Mouse (Mus musculus): ENCODE results near the gene Nrn1. TPM values are rescaled to one million over a fixed set of nuclear protein-coding genes. Genes with fewer than 3 reads are reported as not detected.

Nrn1 gene
- polyA plus RNA-seq, 1 experiment from 2014 or later: 43.8 TPM

DNA sequence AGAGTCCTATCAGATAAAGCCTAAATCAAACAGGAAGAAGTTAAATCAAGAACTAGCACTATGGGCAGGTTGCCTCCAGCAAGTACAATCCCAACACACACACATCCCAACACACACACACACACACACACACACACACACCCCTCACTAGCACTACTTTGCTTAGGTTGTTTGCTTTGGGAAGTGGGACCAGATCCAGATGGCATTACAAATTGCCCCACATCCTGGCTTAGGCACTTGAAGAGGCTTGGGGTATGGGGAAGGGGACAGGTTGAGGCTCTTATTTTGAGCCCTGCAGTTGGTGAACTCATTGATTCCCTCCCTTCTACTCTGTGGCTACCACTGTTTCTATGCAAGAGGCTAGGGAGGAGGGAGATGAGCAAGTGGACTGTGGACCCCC lies 12.6 kb downstream of the Nrn1 start:
- Histone ChIP-seq H3K36me3 (no peaks in the 10 kb centered on the region), H3K9ac (no peak overlapping the region), H3K4me3 (no peak overlapping the region), H3K27me3 (peaks cover 61% of the 10 kb centered on the region), H3K27ac (no peak overlapping the region), H3K4me1 (peaks cover 27% of the 10 kb centered on the region), H3K9me3 (replicated peaks) (no peaks in the 10 kb centered on the region), H3K4me2 (replicated peaks) (no peak overlapping the region)
- ATAC-seq (ENCODE audit: low FRiP score): no peak

GRCm38 (mm10) chr13:36720297-36721017 lies 14.5 kb downstream of the Nrn1 start:
- ATAC-seq (ENCODE audit: low FRiP score): no peak

DNA sequence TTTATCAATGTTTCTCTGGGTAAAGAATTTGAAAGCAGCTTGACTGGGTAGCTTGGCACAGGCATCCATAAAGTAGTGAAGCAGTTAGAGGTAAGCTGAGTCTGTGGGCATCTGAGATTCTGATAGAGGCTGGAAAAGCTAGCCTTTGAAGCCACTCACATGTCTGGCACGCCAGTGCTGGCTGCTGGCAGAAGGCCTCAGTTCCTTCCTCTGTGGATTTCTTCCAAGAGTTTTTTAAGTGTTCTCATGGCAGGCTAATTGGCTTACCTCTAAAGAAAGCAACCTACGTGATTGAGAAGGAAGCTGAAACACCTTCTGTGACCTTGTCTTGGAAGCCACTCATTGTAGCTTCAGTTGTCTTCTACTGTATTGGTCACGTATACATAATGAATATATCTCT lies 17.6 kb downstream of the Nrn1 start:
- Histone ChIP-seq H3K4me2 (replicated peaks) (no peak overlapping the region), H3K9ac (no peak overlapping the region), H3K27ac (no peak overlapping the region), H3K9me3 (replicated peaks) (no peaks in the 10 kb centered on the region), H3K4me1 (no peaks in the 10 kb centered on the region), H3K27me3 (peaks cover 19% of the 10 kb centered on the region), H3K36me3 (no peaks in the 10 kb centered on the region), H3K4me3 (no peak overlapping the region)
- WGBS: 80% methylated on average over 3 of the region's 3 CpGs
- ATAC-seq (ENCODE audit: low FRiP score): no peak

More at GRCm38 (mm10) chr13:36720297-36721017, 14.5 kb downstream of the Nrn1 start:
- Histone ChIP-seq H3K27me3 (peaks cover 48% of the 10 kb centered on the region), H3K27ac (no peak overlapping the region), H3K9ac (no peak overlapping the region), H3K4me3 (no peak overlapping the region), H3K36me3 (no peaks in the 10 kb centered on the region), H3K9me3 (replicated peaks) (no peaks in the 10 kb centered on the region), H3K4me1 (peaks cover 19% of the 10 kb centered on the region), H3K4me2 (replicated peaks) (no peak overlapping the region)
- WGBS: 91% methylated on average over 5 of the region's 5 CpGs

GRCm38 (mm10) chr13:36716708-36717107 lies 18.2 kb downstream of the Nrn1 start:
- H3K4me1 ChIP-seq: no peaks in the 10 kb centered on the region
- no peaks in the 10 kb centered on the region for H3K36me3 ChIP-seq
- peaks cover 13% of the 10 kb centered on the region for H3K27me3 ChIP-seq
- H3K4me3 ChIP-seq: no peak overlapping the region
- H3K9ac ChIP-seq: no peak overlapping the region
- no peak overlapping the region for H3K4me2 ChIP-seq (replicated peaks)
- H3K9me3 ChIP-seq (replicated peaks): no peaks in the 10 kb centered on the region
- WGBS: 64% methylated on average over 2 of the region's 2 CpGs
- H3K27ac ChIP-seq: no peak overlapping the region
- no peak for ATAC-seq (ENCODE audit: low FRiP score)

- no peak for ATAC-seq (ENCODE audit: low FRiP score)
- no peaks in the 10 kb centered on the region for H3K27me3 ChIP-seq
- no peak overlapping the region for H3K4me3 ChIP-seq
- no peaks in the 10 kb centered on the region for H3K4me1 ChIP-seq
- no peaks in the 10 kb centered on the region for H3K36me3 ChIP-seq
- H3K27ac ChIP-seq: no peak overlapping the region
- WGBS: 72% methylated on average over 2 of the region's 2 CpGs
- H3K4me2 ChIP-seq (replicated peaks): no peak overlapping the region
- no peaks in the 10 kb centered on the region for H3K9me3 ChIP-seq (replicated peaks)
- H3K9ac ChIP-seq: no peak overlapping the region
Measured at GRCm38 (mm10) chr13:36714101-36714500, 20.8 kb downstream of the Nrn1 start.

DNA sequence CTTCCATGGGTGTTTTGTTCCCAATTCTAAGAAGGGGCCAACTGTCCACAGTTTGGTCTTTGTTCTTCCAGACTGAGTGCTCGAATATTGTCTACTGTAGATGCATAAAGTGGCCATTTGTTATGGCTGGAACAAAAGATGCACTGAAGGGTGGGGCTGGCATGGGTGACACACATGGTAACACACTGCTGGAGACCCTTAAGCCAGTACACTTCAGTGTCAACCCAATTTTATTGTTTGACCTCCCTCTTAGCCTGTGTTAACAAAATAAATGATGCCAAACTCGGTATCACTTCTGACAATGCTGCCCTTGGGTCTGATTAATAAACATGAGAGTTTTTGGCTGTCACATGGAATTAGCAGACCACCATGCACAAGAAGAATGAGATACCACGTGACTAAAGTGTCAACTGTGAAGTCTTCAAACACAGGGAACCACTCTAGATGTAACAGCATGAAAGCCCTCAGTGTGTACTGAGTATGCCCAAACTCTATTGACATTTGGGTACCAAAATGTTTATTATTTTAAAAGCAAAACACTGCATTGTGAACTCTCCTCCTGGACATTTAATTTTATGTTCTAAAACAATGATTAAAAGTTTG lies 27.7 kb downstream of the Nrn1 start:
- WGBS: 39% methylated on average over 3 of the region's 3 CpGs
- Histone ChIP-seq H3K4me1 (no peaks in the 10 kb centered on the region), H3K36me3 (no peaks in the 10 kb centered on the region), H3K27me3 (no peaks in the 10 kb centered on the region), H3K27ac (no peak overlapping the region), H3K9me3 (replicated peaks) (no peaks in the 10 kb centered on the region), H3K4me3 (no peak overlapping the region), H3K9ac (no peak overlapping the region), H3K4me2 (replicated peaks) (no peak overlapping the region)
- ATAC-seq (ENCODE audit: low FRiP score): no peak

DNA sequence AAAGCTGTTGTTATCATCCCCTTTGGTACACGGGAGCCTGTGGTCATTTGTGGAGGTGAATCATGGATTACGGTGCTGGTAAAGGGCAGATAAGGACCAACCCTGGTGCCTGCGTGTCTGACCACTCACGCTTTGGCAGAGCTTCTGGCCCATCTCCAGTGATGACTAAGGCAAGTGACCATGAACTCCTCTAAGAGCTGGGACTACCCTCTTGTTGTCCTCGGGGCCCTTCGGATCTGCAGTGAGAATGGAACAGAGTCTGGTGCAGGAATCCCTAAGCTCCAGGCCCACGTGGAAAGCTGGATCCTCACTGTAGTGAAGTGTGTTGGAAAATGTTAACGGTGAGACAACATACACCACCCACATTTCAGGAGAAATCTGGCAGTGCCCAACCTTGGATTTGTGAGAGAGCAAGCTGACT lies 38.6 kb downstream of the Nrn1 start:
- Histone ChIP-seq H3K27me3 (no peaks in the 10 kb centered on the region), H3K27ac (no peak overlapping the region), H3K9me3 (replicated peaks) (no peaks in the 10 kb centered on the region), H3K4me2 (replicated peaks) (no peak overlapping the region), H3K36me3 (no peaks in the 10 kb centered on the region), H3K9ac (no peak overlapping the region), H3K4me1 (no peaks in the 10 kb centered on the region), H3K4me3 (no peak overlapping the region)
- 92% methylated on average over 8 of the region's 8 CpGs for WGBS
- no peak for ATAC-seq (ENCODE audit: low FRiP score)

- Histone ChIP-seq H3K27me3 (no peaks in the 10 kb centered on the region), H3K36me3 (no peaks in the 10 kb centered on the region), H3K4me1 (no peaks in the 10 kb centered on the region), H3K4me3 (no peak overlapping the region), H3K27ac (no peak overlapping the region), H3K9me3 (replicated peaks) (no peaks in the 10 kb centered on the region), H3K4me2 (replicated peaks) (no peak overlapping the region), H3K9ac (no peak overlapping the region)
- ATAC-seq (ENCODE audit: low FRiP score): no peak
- 68% methylated on average over 7 of the region's 7 CpGs for WGBS
Measured at GRCm38 (mm10) chr13:36695516-36696201, 39.3 kb downstream of the Nrn1 start.

DNA sequence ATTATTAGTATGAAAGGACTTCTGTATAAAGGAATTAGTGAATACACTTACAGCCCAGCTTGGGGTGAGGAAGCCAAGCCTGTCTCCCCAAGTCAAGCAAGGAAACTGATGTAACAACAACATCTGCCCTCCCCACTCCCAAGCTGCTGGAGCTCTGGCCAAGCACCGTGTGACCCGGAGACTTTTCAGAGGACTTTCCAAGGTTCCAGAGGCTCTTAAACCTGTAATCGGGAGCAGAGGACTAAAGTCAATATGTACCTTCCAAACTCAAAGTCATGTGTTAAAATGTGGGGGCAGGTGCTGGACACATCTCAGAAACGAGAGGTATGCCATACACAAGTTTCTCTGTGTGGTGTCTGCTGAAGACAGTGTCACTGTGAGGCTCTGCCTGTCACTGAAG lies 51.4 kb downstream of the Nrn1 start:
- Histone ChIP-seq H3K9ac (no peak overlapping the region), H3K27me3 (no peaks in the 10 kb centered on the region), H3K27ac (no peak overlapping the region), H3K36me3 (no peaks in the 10 kb centered on the region), H3K4me1 (no peaks in the 10 kb centered on the region), H3K4me2 (replicated peaks) (no peak overlapping the region), H3K9me3 (replicated peaks) (no peaks in the 10 kb centered on the region), H3K4me3 (no peak overlapping the region)
- ATAC-seq (ENCODE audit: low FRiP score): no peak
- WGBS: 81% methylated on average over 4 of the region's 4 CpGs

GRCm38 (mm10) chr13:36680690-36681355 lies 54.1 kb downstream of the Nrn1 start:
- Histone ChIP-seq H3K9me3 (replicated peaks) (no peaks in the 10 kb centered on the region), H3K4me2 (replicated peaks) (no peak overlapping the region), H3K27ac (no peak overlapping the region), H3K27me3 (no peaks in the 10 kb centered on the region), H3K4me1 (no peaks in the 10 kb centered on the region), H3K9ac (no peak overlapping the region), H3K36me3 (no peaks in the 10 kb centered on the region), H3K4me3 (no peak overlapping the region)
- 93% methylated on average over 8 of the region's 8 CpGs for WGBS
- ATAC-seq (ENCODE audit: low FRiP score): no peak

- Histone ChIP-seq H3K36me3 (no peaks in the 10 kb centered on the region), H3K27me3 (no peaks in the 10 kb centered on the region), H3K9me3 (replicated peaks) (no peaks in the 10 kb centered on the region), H3K27ac (no peak overlapping the region), H3K4me3 (no peak overlapping the region), H3K4me1 (no peaks in the 10 kb centered on the region), H3K4me2 (replicated peaks) (no peak overlapping the region), H3K9ac (no peak overlapping the region)
- WGBS: 82% methylated on average over 1 of the region's 1 CpGs
- no peak for ATAC-seq (ENCODE audit: low FRiP score)
Measured at GRCm38 (mm10) chr13:36679345-36679744, 55.6 kb downstream of the Nrn1 start.

All from hindbrain, embryonic 12.5 days (tissue).